Mouse (Mus musculus): ENCODE results near the gene Atoh7.

DNA sequence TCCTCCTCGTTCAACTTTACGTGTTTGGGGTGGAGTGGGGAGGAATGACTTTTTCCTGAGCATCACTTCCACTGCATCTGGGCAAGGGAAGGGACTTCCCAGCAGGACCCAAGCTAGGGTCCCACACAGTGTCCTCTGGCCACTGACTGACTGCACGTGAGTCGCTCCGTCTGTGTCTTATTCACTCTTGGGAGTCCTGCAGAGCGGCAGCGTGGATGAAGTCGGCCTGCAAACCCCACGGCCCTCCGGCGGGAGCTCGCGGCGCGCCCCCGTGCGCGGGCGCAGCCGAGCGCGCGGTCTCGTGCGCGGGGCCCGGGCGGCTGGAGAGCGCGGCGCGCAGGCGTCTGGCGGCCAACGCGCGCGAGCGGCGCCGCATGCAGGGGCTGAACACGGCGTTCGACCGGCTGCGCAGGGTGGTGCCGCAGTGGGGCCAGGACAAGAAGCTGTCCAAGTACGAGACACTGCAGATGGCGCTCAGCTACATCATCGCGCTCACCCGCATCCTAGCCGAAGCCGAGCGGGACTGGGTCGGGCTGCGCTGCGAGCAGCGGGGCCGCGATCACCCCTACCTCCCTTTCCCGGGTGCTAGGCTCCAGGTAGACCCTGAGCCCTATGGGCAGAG lies 601 bp downstream of the Atoh7 start:
- TF ChIP-seq POLR2A (IDR thresholded peaks at IDR 0.05; ENCODE audit: insufficient read depth, low read length) (no peak), CTCF (IDR thresholded peaks at IDR 0.05; ENCODE audit: low read depth, low read length) (no peak)
